Mouse (Mus musculus) gastrocnemius, adult 2 months (tissue): ENCODE measurements around the gene Tmem107. TPM values are rescaled to one million over a fixed set of nuclear protein-coding genes. Genes with fewer than 3 reads are reported as not detected.
A peak's percentile ranks its signal among the peaks of the same experiment; 100 is the strongest.

ENCODE experiments used
- DNase-seq: peaks from one replicate; pipeline ENCODE4 v3.0.0; 2022
- H3K27ac ChIP-seq: fragments of 200-600 bp; 2 replicates; pipeline ENCODE4 v1.8.1; 2022; ENCODE audit warnings: mild to moderate bottlenecking
- H3K4me3 ChIP-seq: fragments of 200-600 bp; 2 replicates; pipeline ENCODE4 v1.8.1; 2022; ENCODE audit warnings: mild to moderate bottlenecking, moderate library complexity
- CTCF ChIP-seq: fragments of 200-600 bp; IDR thresholded peaks from 2 replicates; pipeline ENCODE4 v1.8.1; 2022; ENCODE audit warnings: antibody characterized with exemption, mild to moderate bottlenecking, moderate library complexity
- intact Hi-C: fragments of 180-260 bp; cut with DNase I; formaldehyde crosslinking; loops from one replicate; pipeline ENCODE4 v1.15.1; 2025
- total RNA-seq, 2 experiments: library from RNA; stranded (reverse); gene quantifications; 2 replicates each; pipeline ENCODE4 v1.2.3; 2021

The Tmem107 gene
- total RNA-seq, 2 experiments from 2014 or later: 3.9 to 5.7 TPM

GRCm38 (mm10) chr11:69071262-69071661 is 656 bp downstream of the Tmem107 start:
- TF ChIP-seq CTCF: no peak
- Histone ChIP-seq H3K4me3 (peak overlapping the region; percentile 82), H3K27ac (peak overlapping the region; percentile 93)
- intact Hi-C loops: no loop called here
- no peak for DNase-seq

- Histone ChIP-seq H3K4me3 (peak overlapping the region; percentile 62), H3K27ac (peak overlapping the region; percentile 99)
- intact Hi-C loops: loop anchor here (2.0 kb wide), 1 partner anchor 17 kb away; the partner anchor contains the start of gene Vamp2
- TF ChIP-seq CTCF: no peak
- DNase-seq: no peak
These were observed 1.6 kb downstream of the Tmem107 start for GRCm38 (mm10) chr11:69072234-69072633.

DNA sequence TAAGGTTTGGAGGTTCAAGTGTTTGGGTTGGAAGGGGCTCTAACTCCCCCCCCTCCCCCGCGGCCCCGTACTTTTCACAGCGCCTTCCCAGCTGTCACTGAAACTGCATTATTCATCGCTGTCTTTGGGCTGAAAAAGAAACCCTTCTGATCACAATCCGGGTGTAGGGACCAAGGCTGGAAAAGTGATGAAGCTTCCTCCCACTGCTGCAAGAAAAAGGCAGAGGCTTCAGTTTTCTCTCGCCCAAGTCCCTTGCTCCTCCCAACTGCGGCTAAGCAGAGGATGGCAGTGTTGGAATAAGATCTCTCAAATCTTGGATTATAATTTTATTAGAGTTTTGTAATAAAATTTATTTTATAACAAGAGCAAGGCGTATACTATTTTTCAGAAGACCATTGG is 2.1 kb downstream of the Tmem107 start:
- TF ChIP-seq CTCF: no peak
- peak overlapping the region; percentile 62 for H3K4me3 ChIP-seq
- DNase-seq: no peak
- intact Hi-C loops: loop anchor here (2.0 kb wide), 1 partner anchor 16 kb away; the partner anchor contains the start of gene Vamp2
- H3K27ac ChIP-seq: peak overlapping the region; percentile 99

- intact Hi-C loops: loop anchor here (2.0 kb wide), 1 partner anchor 16 kb away; the partner anchor contains the start of gene Vamp2
- TF ChIP-seq CTCF: peak; percentile 11; the same call in 1 of the 2 replicates
- Histone ChIP-seq H3K4me3 (peak overlapping the region; percentile 62), H3K27ac (peak overlapping the region; percentile 99)
- peak; percentile 85 for DNase-seq
These were observed 2.7 kb downstream of the Tmem107 start for GRCm38 (mm10) chr11:69073065-69073888.

DNA sequence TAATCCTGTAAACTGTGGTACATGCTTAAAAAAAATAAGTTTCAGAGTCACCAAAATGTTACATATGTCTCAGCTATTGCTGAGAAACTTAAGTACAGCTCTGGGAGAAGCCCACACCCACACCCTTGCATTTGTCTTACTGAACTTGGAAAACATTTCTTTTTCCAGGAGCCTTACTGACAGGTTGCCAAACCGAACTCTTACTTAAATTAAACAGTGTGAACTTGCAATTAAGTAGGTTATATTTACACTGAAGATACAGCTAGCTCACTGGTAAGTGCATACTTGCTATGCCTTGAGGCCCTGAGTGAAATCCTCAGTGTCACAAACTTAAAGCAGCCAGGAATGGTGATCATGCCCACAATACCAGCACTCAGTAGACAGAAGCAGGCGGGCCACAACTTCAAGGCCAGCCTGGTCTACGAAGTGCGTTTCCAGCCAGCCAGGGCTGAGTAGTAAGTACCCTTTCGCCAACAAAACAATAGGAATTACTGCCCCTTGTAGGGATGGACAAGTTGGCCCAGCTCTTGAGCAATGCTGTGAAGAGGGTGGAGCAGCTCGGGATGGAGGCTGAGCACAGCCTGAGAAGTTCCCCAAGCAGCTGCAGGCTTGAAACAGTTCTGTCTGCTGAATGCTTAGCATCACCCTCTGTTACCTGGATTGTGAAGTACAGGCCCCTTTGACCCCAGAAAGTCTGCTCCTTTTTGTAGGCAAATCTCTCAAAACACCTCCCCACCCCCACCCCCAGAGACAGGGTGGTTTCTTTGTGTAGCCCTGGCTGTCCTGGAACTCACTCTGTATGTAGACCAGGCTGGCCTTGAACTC is 3.6 kb downstream of the Tmem107 start:
- intact Hi-C loops: loop anchor here (2.0 kb wide), 1 partner anchor 15 kb away; the partner anchor contains the start of gene Vamp2
- DNase-seq: no peak
- H3K4me3 ChIP-seq: no peak overlapping the region; the same call in 1 of the 2 replicates
- H3K27ac ChIP-seq: peak overlapping the region; percentile 99
- no peak for TF ChIP-seq CTCF

- intact Hi-C loops: no loop called here
- Histone ChIP-seq H3K4me3 (no peak overlapping the region), H3K27ac (no peak overlapping the region; the same call in 1 of the 2 replicates)
- no peak for DNase-seq
- no peak for TF ChIP-seq CTCF
These were observed 4.1 kb downstream of the Tmem107 start for GRCm38 (mm10) chr11:69074776-69075069.

- H3K4me3 ChIP-seq: no peak overlapping the region
- H3K27ac ChIP-seq: no peak overlapping the region
- DNase-seq: no peak
- no peak for TF ChIP-seq CTCF
- intact Hi-C loops: no loop called here
These were observed 5.3 kb downstream of the Tmem107 start for GRCm38 (mm10) chr11:69075764-69076479.

GRCm38 (mm10) chr11:69076572-69076971 is 6.0 kb downstream of the Tmem107 start:
- Histone ChIP-seq H3K4me3 (no peak overlapping the region), H3K27ac (no peak overlapping the region)
- no peak for DNase-seq
- intact Hi-C loops: no loop called here
- no peak for TF ChIP-seq CTCF

- DNase-seq: no peak
- intact Hi-C loops: no loop called here
- no peak overlapping the region for H3K27ac ChIP-seq
- no peak overlapping the region for H3K4me3 ChIP-seq
- TF ChIP-seq CTCF: no peak
These were observed 6.7 kb downstream of the Tmem107 start for GRCm38 (mm10) chr11:69077316-69077715.

- Histone ChIP-seq H3K27ac (no peak overlapping the region), H3K4me3 (no peak overlapping the region)
- TF ChIP-seq CTCF: no peak
- intact Hi-C loops: no loop called here
- DNase-seq: no peak
These were observed 7.4 kb downstream of the Tmem107 start for GRCm38 (mm10) chr11:69078041-69078440.

DNA sequence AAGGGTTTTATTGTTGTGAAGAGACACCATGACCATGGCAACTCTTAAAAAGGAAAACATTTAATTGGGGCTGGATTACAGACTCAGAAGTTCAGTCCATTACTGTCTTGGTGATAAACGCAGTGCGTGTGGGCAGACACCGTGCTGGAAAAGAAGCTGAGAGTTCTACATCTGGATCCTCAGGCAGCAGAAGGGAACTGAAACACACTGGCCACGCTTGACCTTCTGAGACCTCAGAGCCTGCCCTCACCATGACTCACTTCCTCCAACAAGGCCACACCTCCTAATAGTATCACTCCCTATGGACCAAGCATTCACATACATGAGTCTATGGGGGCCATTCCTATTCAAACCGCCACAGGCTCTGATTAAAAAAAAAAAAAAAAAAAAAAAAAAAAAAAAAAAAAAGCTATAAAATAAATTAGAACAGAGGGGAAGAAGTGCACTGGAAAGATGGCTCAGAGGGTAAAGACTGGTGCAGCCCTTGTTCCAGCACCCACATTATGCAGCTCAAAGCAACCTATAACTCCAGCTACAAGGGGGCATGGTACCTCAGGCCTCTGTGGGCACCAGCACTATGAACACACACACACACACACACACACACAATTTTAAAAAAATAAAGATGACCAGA is 8.3 kb downstream of the Tmem107 start:
- no peak for DNase-seq
- H3K4me3 ChIP-seq: no peak overlapping the region
- H3K27ac ChIP-seq: peak overlapping the region; percentile 58
- intact Hi-C loops: no loop called here
- no peak for TF ChIP-seq CTCF
